Mouse (Mus musculus): Measurements from ENCODE around the gene Bhlhe40. TPM values are rescaled to one million over a fixed set of nuclear protein-coding genes. Genes with fewer than 3 reads are reported as not detected.

Gene Bhlhe40
- polyA plus RNA-seq, 1 experiment from 2014 or later: 2.2 TPM

Other genes with a start within 250 kb of the Bhlhe40 start
- 54.1 and 60.1 TPM in 2 replicates for gene Arl8b, start 122.5 kb downstream of the Bhlhe40 start, polyA plus RNA-seq (2016; fragmentation: Nextera tagmentation; extraction: Ambion mirVana)
- 20.1 and 21.6 TPM in 2 replicates for gene Edem1, start 168.0 kb downstream of the Bhlhe40 start, polyA plus RNA-seq (2016; fragmentation: Nextera tagmentation; extraction: Ambion mirVana)